ENCODE assay signal across 22 mouse cellular contexts in genomic region chr9:45103211-45103979, GRCm38 (mm10). TPM values are rescaled to one million over a fixed set of nuclear protein-coding genes. Genes with fewer than 3 reads are reported as not detected.
DNase-seq lines count a peak whose midpoint lies in the region; ATAC-seq lines count a peak whose summit lies in the region.
"Had no signal": no experiment of that assay in that cellular context is flagged by ENCODE, and none has a peak within 500 bp of the region (broad histone marks: within the 10 kb centered on the region; RNA-seq: fewer than 3 reads in every experiment).

No protein-coding gene starts in this region.

- peak overlapping the region; percentile 8 for H3K4me2 ChIP-seq in heart, embryonic 12.5 days
- peak overlapping the region; percentile 3 for H3K4me2 ChIP-seq in intestine, embryonic 15.5 days (replicated peaks)
- no peak overlapping the region for H3K4me2 ChIP-seq in stomach, embryonic 14.5 days (replicated peaks; ENCODE audit: low read depth, low read length)
- no peak overlapping the region for H3K4me2 ChIP-seq in forebrain, embryonic 11.5 days (ENCODE audit: low read depth, low read length, severe bottlenecking)
- H3K4me2 ChIP-seq: forebrain, embryonic 12.5 days; heart, embryonic 15.5 days; liver, embryonic 11.5 days; midbrain, embryonic 13.5 days had no signal

- no peak overlapping the region for H3K27ac ChIP-seq in heart, embryonic 12.5 days (ENCODE audit: poor library complexity, severe bottlenecking)
- peak overlapping the region; percentile 71 for H3K27ac ChIP-seq in intestine, embryonic 15.5 days
- H3K27ac ChIP-seq in stomach, embryonic 14.5 days (ENCODE audit: low read length), result no peak overlapping the region
- no peak overlapping the region for H3K27ac ChIP-seq in forebrain, embryonic 11.5 days (ENCODE audit: low read depth, low read length)
- H3K27ac ChIP-seq: forebrain, embryonic 12.5 days; gastrocnemius, adult 2 months; heart, embryonic 15.5 days; hindbrain, postnatal 0 days; midbrain, embryonic 13.5 days had no signal

- no peak overlapping the region for H3K9ac ChIP-seq in heart, embryonic 12.5 days
- no peak overlapping the region for H3K9ac ChIP-seq in intestine, embryonic 15.5 days
- H3K9ac ChIP-seq in stomach, embryonic 14.5 days (replicated peaks; ENCODE audit: low read depth, low read length), result no peak overlapping the region
- no peak overlapping the region for H3K9ac ChIP-seq in forebrain, embryonic 11.5 days (ENCODE audit: low read length)
- H3K9ac ChIP-seq: forebrain, embryonic 12.5 days; heart, embryonic 15.5 days; midbrain, embryonic 13.5 days had no signal

- no peaks in the 10 kb centered on the region for H3K9me3 ChIP-seq in heart, embryonic 12.5 days (replicated peaks)
- no peaks in the 10 kb centered on the region for H3K9me3 ChIP-seq in intestine, embryonic 15.5 days
- no peaks in the 10 kb centered on the region for H3K9me3 ChIP-seq in stomach, embryonic 14.5 days (ENCODE audit: control insufficient read depth, low read depth, low read length)
- H3K9me3 ChIP-seq in forebrain, embryonic 11.5 days (ENCODE audit: control insufficient read depth, low read length), result no peaks in the 10 kb centered on the region
- H3K9me3 ChIP-seq: forebrain, embryonic 12.5 days; heart, embryonic 15.5 days; midbrain, embryonic 13.5 days had no signal

- 0 out of 2 replicates have a peak, but pooled peaks cover 4% of the 10 kb centered on the region for H3K27me3 ChIP-seq in heart, embryonic 12.5 days (replicated peaks)
- H3K27me3 ChIP-seq in intestine, embryonic 15.5 days (replicated peaks), result no peaks in the 10 kb centered on the region
- no peaks in the 10 kb centered on the region for H3K27me3 ChIP-seq in stomach, embryonic 14.5 days (ENCODE audit: control insufficient read depth, insufficient read depth, low read length)
- H3K27me3 ChIP-seq in forebrain, embryonic 11.5 days (ENCODE audit: control insufficient read depth, insufficient read depth, low read length), result no peaks in the 10 kb centered on the region
- H3K27me3 ChIP-seq: heart, embryonic 15.5 days had no signal

- DNase-seq in heart, adult 11 months, result no peak
- peak; percentile 46 for DNase-seq in ZHBTc4 (ENCODE audit: low read depth, low spot score)
- no peak for DNase-seq in forebrain, embryonic 11.5 days (ENCODE audit: low spot score)
- no peak for DNase-seq in B cell, adult 2 months
- DNase-seq: cerebellum, adult 9-10 months; gastrocnemius, adult 2 months; kidney, adult 8-10 months; kidney, postnatal 14 days; left cerebral cortex, postnatal 4 days; lung, adult 18-20 months; right cerebral cortex, postnatal 25 days; thymus, adult 2 months; thymus, postnatal 4 days had no signal

- peaks cover 14% of the 10 kb centered on the region for H3K4me1 ChIP-seq in heart, embryonic 12.5 days (replicated peaks)
- H3K4me1 ChIP-seq in intestine, embryonic 15.5 days (replicated peaks), result peaks cover 3% of the 10 kb centered on the region; the same call in 1 of the 2 replicates
- no peaks in the 10 kb centered on the region for H3K4me1 ChIP-seq in stomach, embryonic 14.5 days (ENCODE audit: control insufficient read depth, insufficient read depth, low read length)
- no peaks in the 10 kb centered on the region for H3K4me1 ChIP-seq in forebrain, embryonic 11.5 days (replicated peaks; ENCODE audit: control insufficient read depth, insufficient read depth, low read length)
- H3K4me1 ChIP-seq: forebrain, embryonic 12.5 days; midbrain, embryonic 13.5 days had no signal

- H3K36me3 ChIP-seq in heart, embryonic 12.5 days, result no peaks in the 10 kb centered on the region
- H3K36me3 ChIP-seq in intestine, embryonic 15.5 days, result no peaks in the 10 kb centered on the region
- H3K36me3 ChIP-seq in stomach, embryonic 14.5 days (ENCODE audit: control insufficient read depth, insufficient read depth, low read length), result no peaks in the 10 kb centered on the region
- no peaks in the 10 kb centered on the region for H3K36me3 ChIP-seq in forebrain, embryonic 11.5 days (ENCODE audit: control insufficient read depth, insufficient read depth, low read length)
- H3K36me3 ChIP-seq: forebrain, embryonic 12.5 days; heart, embryonic 15.5 days; midbrain, embryonic 13.5 days had no signal

- ATAC-seq in heart, embryonic 12.5 days (ENCODE audit: insufficient number of reproducible peaks, low FRiP score), result no peak
- ATAC-seq in intestine, embryonic 15.5 days, result peak; percentile 88
- peak; percentile 74; the same call in 1 of the 2 replicates for ATAC-seq in stomach, embryonic 14.5 days (ENCODE audit: insufficient number of reproducible peaks, insufficient read depth, low FRiP score, low read depth)
- ATAC-seq in forebrain, embryonic 11.5 days (replicated peaks; ENCODE audit: low FRiP score), result no peak
- ATAC-seq: hindbrain, postnatal 0 days; midbrain, embryonic 13.5 days had no signal

- WGBS in heart, embryonic 12.5 days, result 19% methylated on average over 11 of the region's 11 CpGs
- 55% methylated on average over 11 of the region's 11 CpGs for WGBS in intestine, embryonic 15.5 days
- WGBS in stomach, embryonic 14.5 days, result 54% methylated on average over 11 of the region's 11 CpGs
- 73% methylated on average over 11 of the region's 11 CpGs for WGBS in forebrain, embryonic 11.5 days

- H3K4me3 ChIP-seq in heart, embryonic 12.5 days, result no peak overlapping the region
- H3K4me3 ChIP-seq in intestine, embryonic 15.5 days (replicated peaks), result no peak overlapping the region; the same call in 1 of the 2 replicates
- no peak overlapping the region for H3K4me3 ChIP-seq in stomach, embryonic 14.5 days (ENCODE audit: low read depth, low read length)
- H3K4me3 ChIP-seq in forebrain, embryonic 11.5 days (ENCODE audit: low read depth, low read length), result no peak overlapping the region
- H3K4me3 ChIP-seq: forebrain, embryonic 12.5 days; gastrocnemius, adult 2 months; heart, embryonic 15.5 days; midbrain, embryonic 13.5 days had no signal

RNA-seq across cellular contexts. Expression of gene Scn2b, which starts 14.2 kb away (rescaled TPM):
- 1.2 and 2.1 TPM in 2 replicates for polyA plus RNA-seq in heart, embryonic 12.5 days (2016; fragmentation: Nextera tagmentation; extraction: Ambion mirVana)
- polyA plus RNA-seq in intestine, embryonic 15.5 days (2015; fragmentation: Nextera tagmentation; extraction: Ambion mirVana), result 2.7 and 3.0 TPM in 2 replicates
- 3.6 and 5.5 TPM in 2 replicates for polyA plus RNA-seq in stomach, embryonic 14.5 days (2014; fragmentation: Nextera tagmentation; extraction: Ambion mirVana)
- polyA plus RNA-seq in forebrain, embryonic 11.5 days (2014; fragmentation: Nextera tagmentation; extraction: Ambion mirVana), result 2.9 and 3.2 TPM in 2 replicates
- polyA plus RNA-seq: C2C12 had no signal

RNA-seq across cellular contexts. Expression of gene Jaml, which starts 24.4 kb away (rescaled TPM):
- 0.42 and 0.51 TPM in 2 replicates for polyA plus RNA-seq in heart, embryonic 12.5 days (2016; fragmentation: Nextera tagmentation; extraction: Ambion mirVana)
- polyA plus RNA-seq in intestine, embryonic 15.5 days (2015; fragmentation: Nextera tagmentation; extraction: Ambion mirVana), result 74.9 and 80.6 TPM in 2 replicates
- polyA plus RNA-seq in stomach, embryonic 14.5 days (2014; fragmentation: Nextera tagmentation; extraction: Ambion mirVana), result 2.8 and 4.2 TPM in 2 replicates
- polyA plus RNA-seq in forebrain, embryonic 11.5 days (2014; fragmentation: Nextera tagmentation; extraction: Ambion mirVana), result not detected in 2 replicates
- polyA plus RNA-seq: C2C12 had no signal

RNA-seq across cellular contexts. Expression of gene Scn4b, which starts 34.8 kb away (rescaled TPM):
- polyA plus RNA-seq in heart, embryonic 12.5 days (2016; fragmentation: Nextera tagmentation; extraction: Ambion mirVana), result 0.62 and 0.91 TPM in 2 replicates
- polyA plus RNA-seq in intestine, embryonic 15.5 days (2015; fragmentation: Nextera tagmentation; extraction: Ambion mirVana), result 0.11 and 0.13 TPM in 2 replicates
- polyA plus RNA-seq in stomach, embryonic 14.5 days (2014; fragmentation: Nextera tagmentation; extraction: Ambion mirVana), result 0.04 TPM in 1 of 2 replicates, not detected in the other
- polyA plus RNA-seq in forebrain, embryonic 11.5 days (2014; fragmentation: Nextera tagmentation; extraction: Ambion mirVana), result 0.19 and 0.21 TPM in 2 replicates

RNA-seq across cellular contexts. Expression of gene Mpzl3, which starts 48.4 kb away (rescaled TPM):
- 2.1 and 2.2 TPM in 2 replicates for polyA plus RNA-seq in heart, embryonic 12.5 days (2016; fragmentation: Nextera tagmentation; extraction: Ambion mirVana)
- polyA plus RNA-seq in intestine, embryonic 15.5 days (2015; fragmentation: Nextera tagmentation; extraction: Ambion mirVana), result 5.4 and 6.3 TPM in 2 replicates
- polyA plus RNA-seq in stomach, embryonic 14.5 days (2014; fragmentation: Nextera tagmentation; extraction: Ambion mirVana), result 3.1 and 4.6 TPM in 2 replicates
- polyA plus RNA-seq in forebrain, embryonic 11.5 days (2014; fragmentation: Nextera tagmentation; extraction: Ambion mirVana), result 2.2 and 2.7 TPM in 2 replicates

Comparison
In these comparisons a context has a peak if more than half of its experiments do, and no peak if none do; other contexts are left out.
1. ATAC-seq: peak in intestine, embryonic 15.5 days (single experiment) and stomach, embryonic 14.5 days (single experiment); none in heart, embryonic 12.5 days (single experiment) and forebrain, embryonic 11.5 days (single experiment).
2. H3K4me2 ChIP-seq: peak in heart, embryonic 12.5 days (single experiment) and intestine, embryonic 15.5 days (single experiment); none in stomach, embryonic 14.5 days (single experiment) and forebrain, embryonic 11.5 days (single experiment).
3. RNA of gene Jaml, which starts 24.4 kb away (polyA plus RNA-seq): 74.9 to 80.6 TPM in intestine, embryonic 15.5 days; 2.8 to 4.2 TPM in stomach, embryonic 14.5 days, 0.42 to 0.51 TPM in heart, embryonic 12.5 days and not detected in forebrain, embryonic 11.5 days; every median in the first group is over 10 times any median in the second.